11 mouse cellular contexts compared by ENCODE assay signal in the genomic region with DNA sequence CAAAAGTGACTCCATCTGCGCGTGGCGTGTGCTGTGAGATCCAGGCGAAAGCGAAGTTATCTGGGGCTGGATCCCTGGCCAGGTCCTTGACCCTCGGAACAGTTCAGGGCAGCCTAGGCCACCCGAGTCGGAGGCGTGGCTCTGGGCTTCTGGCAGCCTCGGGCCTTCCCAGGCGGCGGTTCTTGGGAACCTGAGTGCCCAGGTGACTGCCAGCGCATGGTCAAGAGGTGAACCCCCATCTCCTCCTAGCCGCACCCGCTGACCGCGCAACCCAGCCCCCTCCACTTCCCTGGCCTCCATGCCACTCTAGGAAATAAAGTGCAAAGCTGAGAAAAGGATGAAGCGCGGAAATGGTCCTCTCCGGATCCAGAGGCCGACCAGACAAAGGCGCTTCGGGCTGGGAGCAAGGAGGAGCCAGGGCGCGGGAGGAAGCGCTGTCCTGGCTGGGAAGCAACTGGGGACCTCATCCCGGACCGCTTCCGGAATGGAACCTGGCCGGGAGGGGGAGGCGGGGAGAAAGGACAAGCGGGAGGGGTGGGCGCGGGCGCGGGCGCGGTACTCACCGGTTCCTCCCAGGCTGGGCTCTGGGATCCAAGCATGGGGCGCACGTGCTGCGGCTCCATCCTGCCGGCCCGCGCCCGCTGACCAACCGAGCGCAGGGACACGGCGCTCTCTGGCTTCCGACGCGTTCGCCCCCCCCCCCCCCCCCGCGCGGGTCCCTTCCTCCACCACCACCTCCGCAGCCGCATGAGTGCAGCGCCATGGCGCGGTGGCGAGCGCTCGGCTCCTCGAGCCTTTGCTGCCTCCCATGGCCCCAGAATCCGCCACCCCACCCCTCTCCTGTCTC. TPM values are rescaled to one million over a fixed set of nuclear protein-coding genes. Genes with fewer than 3 reads are reported as not detected.
A peak's percentile ranks its signal among the peaks of the same experiment; 100 is the strongest.
DNase-seq lines count a peak whose midpoint lies in the region; ATAC-seq and TF ChIP-seq lines count a peak whose summit lies in the region.
"Not testable (repeated sequence)": the region's sequence is repeated elsewhere in the genome, so short reads cannot be mapped to it uniquely, and the experiment has no call there.
"Had no signal": no experiment of that assay in that cellular context is flagged by ENCODE, and none has a peak within 500 bp of the region (broad histone marks: within the 10 kb centered on the region; RNA-seq: fewer than 3 reads in every experiment).

No protein-coding gene starts in this region.

- H3K4me3 ChIP-seq in gastrocnemius, adult 2 months, result peak overlapping the region; percentile 65
- peak overlapping the region; percentile 33 for H3K4me3 ChIP-seq in hindbrain, embryonic 11.5 days (ENCODE audit: low read depth, low read length)
- H3K4me3 ChIP-seq in lung, embryonic 16.5 days (ENCODE audit: low read length), result peak overlapping the region; percentile 42
- peak overlapping the region; percentile 46 for H3K4me3 ChIP-seq in neural tube, embryonic 15.5 days (replicated peaks)

- H3K27ac ChIP-seq in gastrocnemius, adult 2 months; hindbrain, embryonic 11.5 days (ENCODE audit: low read depth, low read length); lung, embryonic 16.5 days (ENCODE audit: low read length): not testable (repeated sequence)
- H3K27ac ChIP-seq in neural tube, embryonic 15.5 days (replicated peaks), result peak overlapping the region; percentile 28; the same call in 1 of the 2 replicates

- not testable (repeated sequence) for H3K36me3 ChIP-seq in hindbrain, embryonic 11.5 days (ENCODE audit: control insufficient read depth, insufficient read depth, low read length); lung, embryonic 16.5 days (ENCODE audit: control insufficient read depth, insufficient read depth, low read length); neural tube, embryonic 15.5 days

- H3K4me2 ChIP-seq in hindbrain, embryonic 11.5 days (replicated peaks; ENCODE audit: low read depth, low read length), result peak overlapping the region; percentile 29; the same call in 1 of the 2 replicates
- peak overlapping the region; percentile 46 for H3K4me2 ChIP-seq in lung, embryonic 16.5 days (ENCODE audit: low read depth, low read length)
- peak overlapping the region; percentile 54 for H3K4me2 ChIP-seq in neural tube, embryonic 15.5 days

- DNase-seq in ES-CJ7 (ENCODE audit: low read depth, low spot score), result peak; percentile 5
- peak; percentile 7 for DNase-seq in embryo, embryonic 10.5 days (ENCODE audit: low spot score)
- DNase-seq in gastrocnemius, adult 2 months, result peak; percentile 21
- peak; percentile 11 for DNase-seq in hindbrain, embryonic 11.5 days (ENCODE audit: low spot score)
- peak; percentile 8 to 22 for DNase-seq in layer of hippocampus, postnatal 10 days (ENCODE audit: low spot score in 2 of 2)
- peak; percentile 3 to 16 for DNase-seq in thymus, postnatal 10 days (ENCODE audit: low spot score in 2 of 2)

- 1% methylated on average over 10 of the region's 67 CpGs for WGBS in hindbrain, embryonic 11.5 days
- 7% methylated on average over 7 of the region's 67 CpGs for WGBS in lung, embryonic 16.5 days
- WGBS in neural tube, embryonic 15.5 days, result under 1% methylated on average over 37 of the region's 67 CpGs

- ATAC-seq in hindbrain, embryonic 11.5 days (ENCODE audit: low FRiP score); lung, embryonic 16.5 days (ENCODE audit: low read depth); neural tube, embryonic 15.5 days (ENCODE audit: low FRiP score): not testable (repeated sequence)

- not testable (repeated sequence) for TF ChIP-seq CTCF in gastrocnemius, adult 2 months (IDR thresholded peaks at IDR 0.05)

- not testable (repeated sequence) for H3K27me3 ChIP-seq in hindbrain, embryonic 11.5 days (ENCODE audit: control insufficient read depth, insufficient read depth, low read length); lung, embryonic 16.5 days (ENCODE audit: control insufficient read depth, insufficient read depth, low read depth, low read length); neural tube, embryonic 15.5 days (replicated peaks)

- H3K9me3 ChIP-seq in hindbrain, embryonic 11.5 days (ENCODE audit: control insufficient read depth, low read length); lung, embryonic 16.5 days (ENCODE audit: control insufficient read depth, low read length); neural tube, embryonic 15.5 days (replicated peaks): not testable (repeated sequence)

- H3K4me1 ChIP-seq in hindbrain, embryonic 11.5 days (replicated peaks; ENCODE audit: control insufficient read depth, insufficient read depth, low read length); lung, embryonic 16.5 days (replicated peaks; ENCODE audit: control insufficient read depth, insufficient read depth, low read length); neural tube, embryonic 15.5 days: not testable (repeated sequence)

- not testable (repeated sequence) for H3K9ac ChIP-seq in hindbrain, embryonic 11.5 days (ENCODE audit: low read depth, low read length); lung, embryonic 16.5 days (ENCODE audit: low read length)
- peak overlapping the region; percentile 36; the same call in 1 of the 2 replicates for H3K9ac ChIP-seq in neural tube, embryonic 15.5 days (replicated peaks)

- intact Hi-C loops in gastrocnemius, adult 2 months (cut with DNase I), result not testable (repeated sequence)

RNA-seq across cellular contexts. Expression of gene Gm3636, which starts 14.5 kb away (rescaled TPM):
- total RNA-seq in gastrocnemius, adult 2 months (2021), result 1 to 10 TPM in 1 of 2 experiments, under 1 TPM in 1; 0.18 to 2.1 TPM
- polyA plus RNA-seq in hindbrain, embryonic 11.5 days (2014; fragmentation: Nextera tagmentation; extraction: Ambion mirVana), result 7.1 and 7.4 TPM in 2 replicates
- total RNA-seq in layer of hippocampus, postnatal 10 days (2021), result 1 to 10 TPM; 3.5 to 3.6 TPM
- 3.1 and 4.0 TPM in 2 replicates for polyA plus RNA-seq in lung, embryonic 16.5 days (2015; fragmentation: Nextera tagmentation; extraction: Ambion mirVana)
- 15.3 and 17.3 TPM in 2 replicates for polyA plus RNA-seq in neural tube, embryonic 15.5 days (2015; fragmentation: Nextera tagmentation; extraction: Ambion mirVana)
- total RNA-seq: G1E had no signal
- polyA plus RNA-seq: G1E, macrophage had no signal

RNA-seq across cellular contexts. Expression of gene Gm8362, which starts 17.6 kb away (rescaled TPM):
- not detected for total RNA-seq in gastrocnemius, adult 2 months (2021)
- polyA plus RNA-seq in hindbrain, embryonic 11.5 days (2014; fragmentation: Nextera tagmentation; extraction: Ambion mirVana), result not detected in 2 replicates
- not detected for total RNA-seq in layer of hippocampus, postnatal 10 days (2021)
- not detected in 2 replicates for polyA plus RNA-seq in lung, embryonic 16.5 days (2015; fragmentation: Nextera tagmentation; extraction: Ambion mirVana)
- polyA plus RNA-seq in neural tube, embryonic 15.5 days (2015; fragmentation: Nextera tagmentation; extraction: Ambion mirVana), result not detected in 2 replicates
- total RNA-seq: G1E; hematopoietic stem cell, adult 5-6 weeks had no signal
- polyA plus RNA-seq: G1E, macrophage had no signal

RNA-seq across cellular contexts. Expression of gene Gm8050, which starts 36.6 kb away (rescaled TPM):
- not detected for total RNA-seq in gastrocnemius, adult 2 months (2021)
- polyA plus RNA-seq in hindbrain, embryonic 11.5 days (2014; fragmentation: Nextera tagmentation; extraction: Ambion mirVana), result 0.22 TPM in 1 of 2 replicates, not detected in the other
- total RNA-seq in layer of hippocampus, postnatal 10 days (2021), result not detected
- polyA plus RNA-seq in lung, embryonic 16.5 days (2015; fragmentation: Nextera tagmentation; extraction: Ambion mirVana), result not detected in 2 replicates
- 0.28 TPM in 1 of 2 replicates, not detected in the other for polyA plus RNA-seq in neural tube, embryonic 15.5 days (2015; fragmentation: Nextera tagmentation; extraction: Ambion mirVana)
- total RNA-seq: hematopoietic stem cell, adult 5-6 weeks had no signal
- polyA plus RNA-seq: G1E, macrophage had no signal
